Mouse (Mus musculus) ES-E14 (cell line): ENCODE data around the gene Marcksl1.

Experiments used
- CHD2 ChIP-seq: IDR thresholded peaks from 2 replicates; pipeline ENCODE4 v1.6.1; 2014; ENCODE audit warnings: mild to moderate bottlenecking, low read depth, low read length, inconsistent platforms
- HCFC1 ChIP-seq: IDR thresholded peaks from 2 replicates; pipeline ENCODE4 v1.6.1; 2012; ENCODE audit warnings: low read length, inconsistent platforms, borderline replicate concordance; ENCODE audit not compliant: insufficient read depth
- ZNF384 ChIP-seq: IDR thresholded peaks from 2 replicates; pipeline ENCODE4 v1.6.1; 2012; ENCODE audit warnings: low read depth, low read length, inconsistent platforms

GRCm38 (mm10) chr4:129542592-129543141, 29.3 kb downstream of the Marcksl1 start, which contains the start of gene Hdac1:
- no peak for TF ChIP-seq ZNF384
- no peak for TF ChIP-seq CHD2
- no peak for TF ChIP-seq HCFC1
